Mouse (Mus musculus) kidney, embryonic 14.5 days (tissue): ENCODE results near the gene Vmn1r227. TPM values are rescaled to one million over a fixed set of nuclear protein-coding genes. Genes with fewer than 3 reads are reported as not detected.

Experiments used
- ATAC-seq: fragments of 200-750 bp; cut with Nextera tagmentation; 2 replicates; pipeline ENCODE4 v1.8.0; 2017; ENCODE audit warnings: moderate number of reproducible peaks, mild to moderate bottlenecking, moderate TSS enrichment, moderate library complexity; ENCODE audit not compliant: low FRiP score, low TSS enrichment
- H3K27ac ChIP-seq: fragments of 300-500 bp; sonication (generic); 2 replicates; pipeline ENCODE4 v1.5.1; 2014; ENCODE audit warnings: low read depth, mild to moderate bottlenecking, low read length, moderate library complexity, mixed read lengths
- H3K27me3 ChIP-seq: fragments of 300-500 bp; sonication (generic); 2 replicates; pipeline ENCODE4 v1.6.1; 2014; ENCODE audit warnings: mild to moderate bottlenecking, low read length; ENCODE audit not compliant: control insufficient read depth, insufficient read depth
- H3K36me3 ChIP-seq: fragments of 300-500 bp; sonication (generic); 2 replicates; pipeline ENCODE4 v1.6.1; 2014; ENCODE audit warnings: low read length, mixed read lengths; ENCODE audit not compliant: control insufficient read depth, insufficient read depth
- H3K4me1 ChIP-seq: fragments of 300-500 bp; sonication (generic); 2 replicates; pipeline ENCODE4 v1.6.1; 2014; ENCODE audit warnings: low read length, mixed read lengths; ENCODE audit not compliant: control insufficient read depth, insufficient read depth
- H3K4me2 ChIP-seq: fragments of 300-500 bp; sonication (generic); replicated peaks from 2 replicates; pipeline ENCODE4 v1.6.1; 2014; ENCODE audit warnings: low read depth, mild to moderate bottlenecking, low read length
- H3K4me3 ChIP-seq: fragments of 300-500 bp; sonication (generic); 2 replicates; pipeline ENCODE4 v1.5.1; 2014; ENCODE audit warnings: mild to moderate bottlenecking, low read length
- H3K9ac ChIP-seq: fragments of 300-500 bp; sonication (generic); 2 replicates; pipeline ENCODE4 v1.6.1; 2014; ENCODE audit warnings: low read depth, mild to moderate bottlenecking, low read length, moderate library complexity
- H3K9me3 ChIP-seq: fragments of 300-500 bp; sonication (generic); 2 replicates; pipeline ENCODE4 v1.6.1; 2016; ENCODE audit warnings: low read length; ENCODE audit not compliant: control insufficient read depth
- WGBS: fragments of 180-500 bp; shearing (Covaris S2); extraction: QIAGEN DNeasy Blood & Tissue Kit; methylation state at CpG from one replicate; pipeline ENCODE4 v1.1.7; 2014; 5-methylcytosine and 5-hydroxymethylcytosine counted together
- polyA plus RNA-seq: library from polyadenylated mRNA; unstranded; fragments of >200 nt; fragmentation: Nextera tagmentation; extraction: Ambion mirVana; gene quantifications from 2 replicates; pipeline ENCODE4 v1.2.1, GENCODE M21; 2014

Vmn1r227 gene
- polyA plus RNA-seq = not detected in 2 replicates

DNA sequence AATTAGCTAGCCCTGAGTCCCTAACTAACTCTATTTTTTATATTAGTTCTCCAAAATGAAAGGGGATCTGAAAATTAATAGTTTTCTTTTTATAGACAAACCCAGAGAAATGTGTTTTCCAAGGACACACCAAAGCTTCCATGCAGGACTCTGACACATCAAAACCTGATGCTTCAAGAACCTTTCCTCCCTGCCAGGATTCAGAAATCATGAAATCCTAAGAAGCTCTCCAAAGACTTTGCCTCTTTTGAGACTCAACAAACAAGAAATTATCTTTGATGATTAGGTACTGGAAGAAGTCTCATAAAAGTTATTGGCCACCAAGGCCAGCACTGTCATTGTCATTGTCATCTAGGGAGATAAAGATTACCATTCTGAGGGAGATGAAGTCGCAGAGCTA, at the start of gene Vmn1r227:
TSS of gene Vmn1r227 (plus strand) at position 301 of the 400 bp plus-strand sequence.
- Histone ChIP-seq H3K9ac (no peak within 1 kb of the TSS), H3K9me3 (0 out of 2 replicates have a peak, but pooled peaks cover 3% of the 10 kb centered on the region), H3K27me3 (no peaks in the 10 kb centered on the region), H3K36me3 (no peaks in the 10 kb centered on the region), H3K4me3 (no peak within 1 kb of the TSS), H3K4me1 (no peaks in the 10 kb centered on the region), H3K27ac (no peak within 1 kb of the TSS), H3K4me2 (no peak within 1 kb of the TSS)
- ATAC-seq = no peak
- 38% methylated on average over 1 of the region's 1 CpGs for WGBS

- no peak within 1 kb of the TSS for H3K4me3 ChIP-seq
- H3K27me3 ChIP-seq = no peaks in the 10 kb centered on the region
- no peak within 1 kb of the TSS for H3K9ac ChIP-seq
- no peak within 1 kb of the TSS for H3K4me2 ChIP-seq
- no peaks in the 10 kb centered on the region for H3K9me3 ChIP-seq
- no peaks in the 10 kb centered on the region for H3K4me1 ChIP-seq
- no peaks in the 10 kb centered on the region for H3K36me3 ChIP-seq
- no peak for ATAC-seq
- no peak within 1 kb of the TSS for H3K27ac ChIP-seq
These were observed 47.1 kb upstream of the Vmn1r227 start, which contains the start of gene Vmn1r226 for GRCm38 (mm10) chr17:20682543-20682942. TSS of gene Vmn1r226 (plus strand) at chr17:20682843.

DNA sequence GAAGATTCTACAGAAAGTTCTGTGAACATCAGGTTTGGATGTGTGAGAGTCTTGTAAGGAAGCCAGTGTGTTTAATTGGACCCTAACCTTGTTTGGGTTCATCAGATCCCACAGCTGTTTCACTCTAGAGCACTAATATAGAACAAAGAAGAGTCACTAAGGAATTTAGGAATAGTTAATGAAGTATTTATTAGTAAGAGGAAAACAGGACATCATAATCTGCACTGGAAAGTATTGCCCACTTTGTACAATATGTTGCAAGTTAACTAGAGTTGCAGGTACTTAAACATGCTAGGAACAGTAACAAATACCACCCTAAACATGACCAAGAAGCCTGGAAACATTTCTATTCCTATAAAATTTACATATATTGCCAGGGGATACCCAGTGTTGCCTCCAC, 56.4 kb downstream of the Vmn1r227 start, which contains the start of gene Vmn1r228:
TSS of gene Vmn1r228 (minus strand) at position 101 of the 400 bp plus-strand sequence.
- Histone ChIP-seq H3K4me1 (no peaks in the 10 kb centered on the region), H3K4me2 (no peak within 1 kb of the TSS)
- ATAC-seq = no peak

More for the DNA sequence above, 56.4 kb downstream of the Vmn1r227 start, which contains the start of gene Vmn1r228:
- H3K27me3 ChIP-seq = no peaks in the 10 kb centered on the region
- no peak within 1 kb of the TSS for H3K9ac ChIP-seq
- no peak within 1 kb of the TSS for H3K27ac ChIP-seq
- no peak within 1 kb of the TSS for H3K4me3 ChIP-seq
- H3K9me3 ChIP-seq = no peaks in the 10 kb centered on the region; the same call in none of the 2 replicates
- H3K36me3 ChIP-seq = no peaks in the 10 kb centered on the region

Other genes starting within 250 kb of the Vmn1r227 start
- gene Vmn2r108, start 248.5 kb upstream of the Vmn1r227 start, polyA plus RNA-seq = not detected in 2 replicates
- gene Vmn1r225, start 231.7 kb upstream of the Vmn1r227 start, polyA plus RNA-seq = not detected in 2 replicates
- not detected in 2 replicates for gene Vmn2r109, start 165.1 kb upstream of the Vmn1r227 start, polyA plus RNA-seq
- gene Vmn2r110, start 133.4 kb upstream of the Vmn1r227 start, polyA plus RNA-seq = 0.03 and 0.06 TPM in 2 replicates
- not detected in 2 replicates for gene Fpr-rs3, start 105.0 kb upstream of the Vmn1r227 start, polyA plus RNA-seq
- gene Vmn1r226, start 47.0 kb upstream of the Vmn1r227 start, polyA plus RNA-seq = not detected in 2 replicates
- gene Vmn1r228, start 56.3 kb downstream of the Vmn1r227 start, polyA plus RNA-seq = not detected in 2 replicates
- not detected in 2 replicates for gene Vmn1r229, start 81.7 kb downstream of the Vmn1r227 start, polyA plus RNA-seq
- gene Vmn1r230, start 110.6 kb downstream of the Vmn1r227 start, polyA plus RNA-seq = not detected in 2 replicates
- not detected in 2 replicates for gene Vmn1r231, start 175.2 kb downstream of the Vmn1r227 start, polyA plus RNA-seq
- not detected in 2 replicates for gene Vmn1r232, start 189.9 kb downstream of the Vmn1r227 start, polyA plus RNA-seq
- 384 and 485 TPM in 2 replicates for gene Ppp2r1a, start 215.5 kb downstream of the Vmn1r227 start, polyA plus RNA-seq